ENCODE assay signal across 10 mouse cellular contexts in genomic region chr5:141852175-141852574, GRCm38 (mm10).
DNase-seq lines count a peak whose midpoint lies in the region; ATAC-seq and TF ChIP-seq lines count a peak whose summit lies in the region.
"Had no signal": no experiment of that assay in that cellular context is flagged by ENCODE, and none has a peak within 500 bp of the region (broad histone marks: within the 10 kb centered on the region; RNA-seq: fewer than 3 reads in every experiment).

No protein-coding gene starts in this region.

- no peak for TF ChIP-seq POLR2A in myocyte (IDR thresholded peaks at IDR 0.05; ENCODE audit: insufficient read length, low read depth)

- peaks cover 24% of the 10 kb centered on the region for H3K4me1 ChIP-seq in heart, embryonic 12.5 days (replicated peaks)

- H3K4me2 ChIP-seq in heart, embryonic 12.5 days = peak overlapping the region; percentile 32
- H3K4me2 ChIP-seq in myocyte (ENCODE audit: low read depth) = no peak overlapping the region
- H3K4me2 ChIP-seq: hindbrain, embryonic 15.5 days had no signal

- no peaks in the 10 kb centered on the region for H3K79me2 ChIP-seq in myocyte (ENCODE audit: control insufficient read depth, insufficient read depth)

- H3ac ChIP-seq in myocyte (ENCODE audit: control insufficient read depth, insufficient read length) = no peak overlapping the region

- WGBS in heart, embryonic 12.5 days = 18% methylated on average over 8 of the region's 8 CpGs

- H3K9me3 ChIP-seq in heart, embryonic 12.5 days (replicated peaks) = no peaks in the 10 kb centered on the region
- H3K9me3 ChIP-seq: hindbrain, embryonic 15.5 days had no signal

- no peak for DNase-seq in heart, postnatal 25 days (ENCODE audit: low spot score)
- peak; percentile 53 for DNase-seq in embryo, embryonic 10.5 days (ENCODE audit: low spot score)
- DNase-seq in kidney, adult 8-10 months = peak; percentile 47 to 51
- no peak for DNase-seq in frontal cortex, postnatal 10 days (ENCODE audit: low spot score in 2 of 2)
- DNase-seq in thymus, postnatal 25 days = no peak
- DNase-seq in cerebellum, adult 9-11 months = no peak

- no peak overlapping the region for H3K9ac ChIP-seq in heart, embryonic 12.5 days
- H3K9ac ChIP-seq: hindbrain, embryonic 15.5 days had no signal

- H3K27ac ChIP-seq in heart, embryonic 12.5 days (ENCODE audit: poor library complexity, severe bottlenecking) = peak overlapping the region; percentile 55
- H3K27ac ChIP-seq: hindbrain, embryonic 15.5 days had no signal

- no peaks in the 10 kb centered on the region for H3K36me3 ChIP-seq in heart, embryonic 12.5 days
- H3K36me3 ChIP-seq in myocyte (ENCODE audit: control insufficient read depth, insufficient read depth) = no peaks in the 10 kb centered on the region
- H3K36me3 ChIP-seq: hindbrain, embryonic 15.5 days had no signal

- ATAC-seq in heart, embryonic 12.5 days (ENCODE audit: insufficient number of reproducible peaks, low FRiP score) = peak; percentile 80
- ATAC-seq: CD4-positive, CD25-positive, alpha-beta regulatory T cell, adult 4 months had no signal

- no peaks in the 10 kb centered on the region for H3K27me3 ChIP-seq in heart, embryonic 12.5 days (replicated peaks)
- no peaks in the 10 kb centered on the region for H3K27me3 ChIP-seq in myocyte (ENCODE audit: control insufficient read depth, insufficient read depth, insufficient read length)
- H3K27me3 ChIP-seq: hindbrain, embryonic 15.5 days had no signal

- no peak overlapping the region for H3K4me3 ChIP-seq in heart, embryonic 12.5 days
- H3K4me3 ChIP-seq in myocyte = no peak overlapping the region
- H3K4me3 ChIP-seq: hindbrain, embryonic 15.5 days had no signal

- intact Hi-C loops in heart, postnatal 25 days (cut with DNase I) = no loop called here

TF ChIP-seq in myocyte, 11 proteins besides CTCF, POLR2A, EP300 and RAD21:
- TF ChIP-seq CEBPB (IDR thresholded peaks at IDR 0.05; ENCODE audit: insufficient read depth, poor library complexity, severe bottlenecking) (no peak), MYOG (IDR thresholded peaks at IDR 0.05; ENCODE audit: control insufficient read depth in 1 of 3, insufficient read depth in 1 of 3, insufficient read length in 2 of 3, low read depth in 2 of 3) (peak in 2 of 3 experiments; percentile 53 to 85), MYOD1 (IDR thresholded peaks at IDR 0.05; ENCODE audit: control insufficient read depth in 1 of 3, insufficient read length in 2 of 3, low read depth in 2 of 3) (peak in 2 of 3 experiments; percentile 31 to 75), E2F4 (IDR thresholded peaks at IDR 0.05; ENCODE audit: insufficient read depth) (no peak), REST (IDR thresholded peaks at IDR 0.05; ENCODE audit: insufficient read depth, insufficient read length) (no peak), TCF3 (IDR thresholded peaks at IDR 0.05; ENCODE audit: insufficient read length, low read depth) (no peak), TCF12 (IDR thresholded peaks at IDR 0.05; ENCODE audit: insufficient read depth, poor library complexity, severe bottlenecking) (peak; percentile 5)

Comparison
In these comparisons a context has a peak if more than half of its experiments do, and no peak if none do; other contexts are left out.
1. DNase-seq: peak in embryo, embryonic 10.5 days (single experiment) and kidney, adult 8-10 months (2 of 2); none in heart, postnatal 25 days (single experiment), frontal cortex, postnatal 10 days (0 of 2), thymus, postnatal 25 days (single experiment) and cerebellum, adult 9-11 months (single experiment).